Mouse (Mus musculus) embryonic stem cell, embryonic (primary cell): Measurements from ENCODE around the gene Fgfr2.

ENCODE experiments used
- CTCF ChIA-PET, 4 experiments: fragments of 300-600 bp in 2 of 4; fragments of 350-600 bp in 2 of 4; sonication (Branson Sonifier 250); formaldehyde crosslinking; loops; one replicate each; lab custom pipeline; 2022; ENCODE audit warnings: inconsistent platforms in 2 of 4; lab: Charles Lee
- POLR2A ChIA-PET, 4 experiments: fragments of 300-600 bp in 2 of 4; fragments of 350-600 bp in 2 of 4; sonication (Branson Sonifier 250); formaldehyde crosslinking; loops; one replicate each; lab custom pipeline; 2022; ENCODE audit warnings: antibody characterized with exemption in 4 of 4, inconsistent platforms in 1 of 4; lab: Charles Lee

Fgfr2 gene

GRCm38 (mm10) chr7:131906499-131907190, 1216.5 kb downstream of the Fgfr2 start:
- ChIA-PET CTCF (interaction anchor here in 2 of 4 experiments (0.6 to 2.1 kb wide), 2 partner anchors 25 to 751 kb away, joined by 3 to 5 read pairs; no protein-coding TSS in a partner anchor), POLR2A (no interaction called here)

GRCm38 (mm10) chr7:131899356-131899755, 1223.8 kb downstream of the Fgfr2 start:
- POLR2A ChIA-PET: interaction anchor here in 1 of 4 experiments (0.6 kb wide), 1 partner anchor 139 kb away, joined by 3 read pairs; no protein-coding TSS in a partner anchor
- CTCF ChIA-PET: interaction anchor here (0.6 to 2.8 kb wide), 8 partner anchors 19 to 652 kb away, joined by 3 to 23 read pairs (median 4); partner anchors contain the start of gene Cpxm2 (in 1 of the 4)

GRCm38 (mm10) chr7:131897282-131897681, 1225.9 kb downstream of the Fgfr2 start:
- ChIA-PET CTCF (interaction anchor here (0.6 to 2.8 kb wide), 5 partner anchors 11 to 316 kb away, joined by 3 to 12 read pairs (median 4); no protein-coding TSS in a partner anchor), POLR2A (interaction anchor here in 1 of 4 experiments (0.7 kb wide), 1 partner anchor 18 kb away, joined by 3 read pairs; no protein-coding TSS in a partner anchor)

- POLR2A ChIA-PET: interaction anchor here in 2 of 4 experiments (1.3 kb wide), 2 partner anchors 322 to 323 kb away, joined by 4 to 5 read pairs; partner anchors contain the start of gene Bub3 (in 2 of the 2)
- CTCF ChIA-PET: interaction anchor here (0.5 to 2.6 kb wide), 54 partner anchors 9 to 840 kb away, joined by 3 to 25 read pairs (median 4); partner anchors contain the start of gene Bub3 (in 1 of the 4)
Observed at GRCm38 (mm10) chr7:131882824-131883223, 1240.3 kb downstream of the Fgfr2 start.

GRCm38 (mm10) chr7:131881876-131882615, 1241.1 kb downstream of the Fgfr2 start:
- CTCF ChIA-PET: interaction anchor here (0.5 to 2.6 kb wide), 63 partner anchors 10 to 915 kb away, joined by 3 to 25 read pairs (median 4); partner anchors contain the start of gene Bub3 (in 1 of the 4)
- POLR2A ChIA-PET: interaction anchor here in 3 of 4 experiments (0.5 to 1.3 kb wide), 4 partner anchors 227 to 322 kb away, joined by 3 to 6 read pairs (median 4); partner anchors contain the start of gene Bub3 (in 2 of the 3)

GRCm38 (mm10) chr7:131880150-131880549, 1243.0 kb downstream of the Fgfr2 start:
- ChIA-PET POLR2A (no interaction called here), CTCF (interaction anchor here in 3 of 4 experiments (0.6 to 1.3 kb wide), 5 partner anchors 19 to 687 kb away, joined by 3 to 4 read pairs (median 3); no protein-coding TSS in a partner anchor)

- POLR2A ChIA-PET: interaction anchor here in 1 of 4 experiments (0.6 kb wide), 1 partner anchor 18 kb away, joined by 3 read pairs; no protein-coding TSS in a partner anchor
- CTCF ChIA-PET: interaction anchor here in 1 of 4 experiments (0.9 kb wide), 2 partner anchors 409 to 447 kb away, joined by 3 to 4 read pairs; no protein-coding TSS in a partner anchor
Observed at GRCm38 (mm10) chr7:131878846-131879245, 1244.3 kb downstream of the Fgfr2 start.

DNA sequence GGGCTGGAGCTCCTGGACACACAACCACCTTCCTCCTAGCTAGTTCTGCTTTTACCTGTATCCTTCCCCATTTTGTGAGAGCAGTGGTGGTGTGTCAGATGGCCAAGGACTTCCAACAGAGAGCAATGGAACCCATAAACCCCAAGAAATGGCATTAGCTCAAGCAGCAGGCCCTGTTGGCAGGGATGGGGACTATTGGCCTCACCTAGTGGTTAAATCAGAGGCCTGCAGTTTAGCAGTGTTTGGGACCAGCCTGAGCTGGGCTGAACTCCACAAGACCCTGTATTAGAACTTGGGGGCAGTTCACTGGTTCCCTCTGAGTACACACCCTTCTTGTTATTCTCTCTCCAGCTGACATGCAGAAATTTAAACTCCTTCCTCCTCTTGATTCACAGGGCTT, 1262.0 kb downstream of the Fgfr2 start:
- ChIA-PET POLR2A (interaction anchor here in 1 of 4 experiments (0.6 kb wide), 1 partner anchor 489 kb away, joined by 3 read pairs; no protein-coding TSS in a partner anchor), CTCF (interaction anchor here in 2 of 4 experiments (0.6 to 1.1 kb wide), 4 partner anchors 19 to 392 kb away, joined by 3 read pairs; no protein-coding TSS in a partner anchor)

GRCm38 (mm10) chr7:131855641-131856040, 1267.5 kb downstream of the Fgfr2 start:
- ChIA-PET POLR2A (interaction anchor here in 2 of 4 experiments (0.6 kb wide), 2 partner anchors 291 to 484 kb away, joined by 3 to 8 read pairs; no protein-coding TSS in a partner anchor), CTCF (no interaction called here)

GRCm38 (mm10) chr7:131850579-131850978, 1272.6 kb downstream of the Fgfr2 start:
- ChIA-PET CTCF (interaction anchor here in 1 of 4 experiments (1.5 kb wide), 1 partner anchor 32 kb away, joined by 5 read pairs; no protein-coding TSS in a partner anchor), POLR2A (no interaction called here)

DNA sequence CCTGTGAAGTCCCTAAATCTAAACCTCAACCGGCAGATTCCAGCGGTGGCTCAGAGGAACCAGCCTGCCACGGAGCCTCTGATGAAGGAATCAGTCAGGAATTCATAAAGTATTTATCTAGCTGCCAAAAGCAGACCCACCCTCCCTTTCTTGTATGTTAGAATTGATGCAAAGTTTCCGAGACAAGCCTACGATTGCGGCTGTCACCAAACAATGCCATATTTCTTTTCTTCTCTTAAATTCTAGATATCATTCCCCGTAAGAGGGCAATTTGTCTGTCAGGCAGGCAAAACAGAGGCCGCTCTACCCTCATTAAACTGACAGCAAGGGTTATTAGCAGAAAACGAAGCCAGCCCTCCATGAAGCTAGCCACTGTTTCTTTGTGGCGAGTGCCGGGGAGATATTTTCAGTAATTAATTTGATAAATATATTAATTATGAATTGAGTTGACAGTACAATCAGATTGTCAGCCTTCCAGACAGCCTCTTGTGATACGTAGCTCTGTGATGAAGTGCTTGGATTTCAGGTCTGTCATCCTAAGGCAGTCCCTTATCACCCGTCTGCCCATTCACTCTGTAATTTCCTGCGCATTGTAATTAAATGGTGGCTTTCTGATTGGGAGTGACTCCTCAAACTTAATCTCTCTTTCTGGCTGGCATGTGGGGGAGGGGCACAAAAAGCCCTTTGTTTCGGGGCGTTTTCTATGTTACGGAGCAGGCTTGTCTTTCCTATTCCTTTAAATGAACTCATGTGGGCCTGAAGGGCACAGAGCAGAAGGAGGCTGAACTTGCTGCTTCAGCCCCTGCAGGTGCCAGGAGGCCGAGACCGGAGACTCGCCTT, 1276.9 kb downstream of the Fgfr2 start:
- ChIA-PET CTCF (interaction anchor here in 1 of 4 experiments (0.7 kb wide), 1 partner anchor 8 kb away, joined by 11 read pairs; no protein-coding TSS in a partner anchor), POLR2A (no interaction called here)

- ChIA-PET CTCF (interaction anchor here in 1 of 4 experiments (0.6 kb wide), 1 partner anchor 10 kb away, joined by 4 read pairs; no protein-coding TSS in a partner anchor), POLR2A (no interaction called here)
Observed at GRCm38 (mm10) chr7:131830261-131830660, 1292.9 kb downstream of the Fgfr2 start.

GRCm38 (mm10) chr7:131826811-131827210, 1296.3 kb downstream of the Fgfr2 start:
- CTCF ChIA-PET: no interaction called here
- POLR2A ChIA-PET: interaction anchor here in 1 of 4 experiments (0.7 kb wide), 1 partner anchor 113 kb away, joined by 3 read pairs; no protein-coding TSS in a partner anchor

DNA sequence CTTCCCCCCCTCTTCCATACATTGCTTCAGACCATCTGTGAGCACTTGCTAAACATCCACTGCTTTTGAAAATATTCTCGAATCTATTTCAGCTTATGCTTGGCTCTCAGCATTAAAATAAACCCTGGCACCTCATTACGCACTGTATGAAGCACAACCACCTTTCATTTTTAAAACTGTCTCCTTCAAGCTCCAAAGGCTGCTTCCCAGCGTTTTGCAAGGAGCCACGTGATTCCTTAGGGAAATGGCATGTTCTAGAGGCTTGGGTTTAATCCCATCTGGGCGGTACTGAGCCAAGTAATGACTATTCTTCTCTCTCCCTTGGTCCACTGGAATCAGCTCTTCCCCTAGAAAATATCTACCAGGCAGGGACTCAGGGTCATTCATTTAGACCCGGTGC, 1305.2 kb downstream of the Fgfr2 start:
- CTCF ChIA-PET: no interaction called here
- POLR2A ChIA-PET: no interaction called here

DNA sequence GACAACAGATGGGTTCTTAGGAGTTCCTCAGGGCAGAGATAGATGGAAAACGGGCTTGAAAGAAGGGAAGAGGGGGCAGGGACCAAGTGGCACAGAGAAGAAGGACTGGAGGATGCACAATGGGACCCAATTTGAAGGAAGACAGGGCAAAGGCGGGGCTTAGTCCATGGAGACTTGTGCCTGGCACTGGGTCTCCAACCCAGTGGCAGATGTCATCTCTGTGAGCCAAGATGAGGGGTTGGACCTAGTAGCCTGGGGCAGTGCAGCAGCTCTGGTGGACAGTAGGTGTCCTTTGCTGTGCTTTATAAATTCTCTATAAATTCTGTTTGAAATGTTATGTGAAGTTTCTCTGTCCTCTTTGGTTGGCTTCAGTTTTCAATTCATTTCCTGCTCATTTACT, 1306.5 kb downstream of the Fgfr2 start:
- CTCF ChIA-PET: no interaction called here
- POLR2A ChIA-PET: no interaction called here

GRCm38 (mm10) chr7:131812116-131812515, 1311.0 kb downstream of the Fgfr2 start:
- ChIA-PET CTCF (interaction anchor here in 3 of 4 experiments (0.9 to 1.5 kb wide), 3 partner anchors 70 to 663 kb away, joined by 3 read pairs; no protein-coding TSS in a partner anchor), POLR2A (no interaction called here)

- ChIA-PET POLR2A (interaction anchor here in 1 of 4 experiments (0.9 kb wide), 1 partner anchor 34 kb away, joined by 6 read pairs; no protein-coding TSS in a partner anchor), CTCF (interaction anchor here in 1 of 4 experiments (0.6 kb wide), 1 partner anchor 388 kb away, joined by 15 read pairs; no protein-coding TSS in a partner anchor)
Observed at GRCm38 (mm10) chr7:131810916-131811315, 1312.2 kb downstream of the Fgfr2 start.
